Mouse (Mus musculus) heart, adult 11 months (tissue): ENCODE measurements at regions not wholly inside any gene's neighbourhood (a gene's known extent, or its start where the extent isn't known, plus 50 kb on each side); places are given as distances from the start of the nearest gene placed in this dataset.
A peak's percentile ranks its signal among the peaks of the same experiment; 100 is the strongest.

ENCODE experiments used
- DNase-seq: peaks from one replicate; pipeline ENCODE4 v3.0.0; 2022

GRCm38 (mm10) chr6:44711089-44711488 lies 348.1 kb upstream of the Cntnap2 start:
- peak; percentile 18 for DNase-seq
